Mouse (Mus musculus) urinary bladder, postnatal 25 days (tissue): ENCODE measurements around the gene Ppp1r11.

Experiments used
- DNase-seq: peaks from one replicate; pipeline ENCODE4 v3.0.0; 2022; ENCODE audit warnings: low spot score

Ppp1r11 gene

DNA sequence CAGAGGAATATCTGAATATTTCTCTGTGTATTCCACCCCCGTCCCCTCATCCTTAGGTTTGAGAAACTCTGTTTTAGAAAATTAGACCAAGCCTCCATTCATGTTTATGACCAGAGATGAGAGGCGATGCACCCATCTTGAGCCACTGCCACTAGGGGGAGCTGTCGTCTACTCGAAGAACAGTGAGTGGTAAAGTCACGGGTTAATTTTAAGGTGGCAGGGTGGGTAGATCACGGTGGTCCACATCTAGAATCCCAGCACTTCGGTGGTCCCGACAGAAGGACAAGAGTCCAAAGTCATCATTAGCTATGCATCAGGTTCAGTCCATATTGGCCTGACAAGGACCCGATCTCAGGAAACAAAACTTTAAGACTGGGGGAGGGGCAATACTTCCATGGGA lies 36.5 kb downstream of the Ppp1r11 start:
- peak; percentile 71 for DNase-seq

- DNase-seq, result peak; percentile 82
Observed at GRCm38 (mm10) chr17:36914108-36914507, 37.4 kb downstream of the Ppp1r11 start.

GRCm38 (mm10) chr17:36912031-36912430 lies 39.5 kb downstream of the Ppp1r11 start:
- DNase-seq, result no peak

DNA sequence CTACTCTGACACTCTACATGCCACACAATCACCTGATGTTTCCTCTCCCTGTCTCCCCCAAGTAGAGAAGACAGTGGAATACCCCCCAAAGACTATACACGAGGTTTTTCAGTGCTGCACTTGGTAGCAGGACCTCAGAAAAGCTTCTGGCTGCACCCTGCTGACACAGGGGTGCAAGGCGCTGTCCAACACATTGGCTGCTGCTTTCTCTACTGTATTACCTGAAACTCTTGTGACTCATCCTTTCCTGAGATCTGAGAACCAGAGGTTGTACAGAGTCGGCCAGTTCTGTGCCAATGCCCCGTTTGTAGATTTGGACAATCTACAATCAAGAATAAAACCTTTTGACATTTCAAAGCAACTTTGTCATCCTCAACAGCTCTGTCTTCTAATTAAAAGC lies 41.7 kb downstream of the Ppp1r11 start:
- no peak for DNase-seq

GRCm38 (mm10) chr17:36908235-36908634 lies 43.3 kb downstream of the Ppp1r11 start:
- DNase-seq, result no peak

GRCm38 (mm10) chr17:36903651-36904050 lies 47.9 kb downstream of the Ppp1r11 start:
- DNase-seq, result no peak

DNA sequence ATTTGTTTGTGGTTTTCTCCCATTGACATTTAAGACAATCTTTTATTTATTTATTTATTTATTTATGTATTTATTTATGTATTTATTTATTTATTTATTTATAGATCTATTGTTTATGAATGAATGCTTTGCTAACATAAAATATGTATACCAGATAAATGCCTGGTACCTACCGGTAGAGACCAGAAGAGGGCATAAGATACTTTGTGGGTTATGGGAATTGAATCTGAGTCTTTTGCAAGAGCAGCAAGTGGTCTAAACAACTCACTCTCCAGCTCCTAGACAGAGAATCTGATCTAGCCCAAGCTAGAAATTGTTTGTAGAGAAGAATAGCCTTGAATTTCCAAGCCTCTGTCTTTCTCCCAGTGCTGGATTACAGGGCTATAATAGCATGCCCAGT lies 50.9 kb downstream of the Ppp1r11 start:
- no peak for DNase-seq

- no peak for DNase-seq
Observed at GRCm38 (mm10) chr17:36900001-36900400, 51.5 kb downstream of the Ppp1r11 start.

DNA sequence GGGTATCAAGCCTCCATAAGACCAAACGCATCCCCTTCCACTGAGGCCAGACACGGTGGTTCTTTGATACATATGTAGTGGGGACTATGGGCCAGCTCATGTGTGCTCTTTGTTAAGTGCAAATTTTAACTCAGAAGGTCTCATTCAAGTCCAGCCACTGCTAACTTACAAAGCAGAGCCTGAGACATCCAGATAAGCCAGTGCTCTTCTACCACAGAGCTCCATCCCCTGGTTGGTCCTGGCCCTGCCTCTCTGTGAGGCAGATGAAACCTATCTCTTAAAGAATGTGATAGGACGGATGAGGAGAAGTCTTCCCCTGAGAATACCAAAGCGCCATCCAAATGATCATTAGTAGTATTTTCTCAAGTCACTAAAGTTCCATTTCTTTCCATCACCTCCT lies 52.2 kb downstream of the Ppp1r11 start:
- no peak for DNase-seq
